Mouse (Mus musculus) heart, adult 8-10 months (tissue): ENCODE measurements around the gene Cdc42ep1. TPM values are rescaled to one million over a fixed set of nuclear protein-coding genes. Genes with fewer than 3 reads are reported as not detected.

ENCODE experiments used
- DNase-seq: peaks from one replicate; pipeline ENCODE4 v3.0.0; 2022; ENCODE audit warnings: low spot score
- total RNA-seq, 4 experiments: library from RNA; stranded (reverse); gene quantifications; 2 replicates each; pipeline ENCODE4 v1.2.4; 2022

The Cdc42ep1 gene
- total RNA-seq, result 10 to 100 TPM; 30.5 to 40.3 (median 39.1) TPM

DNA sequence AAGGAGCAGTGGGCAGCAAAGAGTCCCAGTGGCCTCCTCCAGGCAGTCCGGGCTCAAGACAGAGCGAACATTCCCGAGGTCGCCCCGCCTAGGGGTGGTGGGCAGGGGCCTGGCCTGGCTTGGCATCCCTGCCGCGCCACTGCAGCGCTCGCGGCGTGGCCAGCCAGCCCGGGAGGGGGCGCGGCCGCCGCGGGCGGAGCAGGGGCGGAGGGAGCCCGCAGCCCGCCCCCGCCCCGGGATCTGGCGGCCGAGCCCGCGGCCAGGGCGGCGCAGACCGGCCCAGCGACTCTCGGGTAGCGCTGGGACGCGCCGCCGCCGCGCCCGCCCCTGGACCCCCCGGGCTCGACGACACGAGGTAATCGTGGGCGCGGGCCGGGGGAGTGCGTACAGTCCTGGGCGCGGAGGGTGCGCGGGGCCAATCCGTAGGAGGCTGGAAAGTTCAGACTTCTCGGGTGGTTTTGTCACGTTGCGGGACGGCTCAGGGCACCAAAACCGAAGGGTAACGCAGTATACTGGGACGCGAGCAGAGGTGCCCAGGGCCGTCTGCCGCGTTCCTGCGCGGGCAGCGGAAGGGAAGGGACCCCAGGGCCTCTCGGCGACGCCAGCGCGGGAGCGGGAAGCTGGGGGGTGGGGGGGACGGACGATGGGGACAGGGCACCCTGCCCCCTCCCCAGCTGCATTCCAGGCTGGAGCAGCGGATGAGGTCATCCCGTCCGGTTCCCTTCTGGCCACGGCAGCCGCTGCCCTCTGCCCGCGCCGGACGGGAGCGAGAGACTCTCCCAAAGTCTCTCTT is at the start of gene Cdc42ep1:
Cdc42ep1 (plus strand) TSS at position 254 of the 793 bp plus-strand sequence.
- DNase-seq, result peak; percentile 71

- DNase-seq, result no peak
These were observed 46.0 kb upstream of the Cdc42ep1 start for GRCm38 (mm10) chr15:78796196-78797059.

DNA sequence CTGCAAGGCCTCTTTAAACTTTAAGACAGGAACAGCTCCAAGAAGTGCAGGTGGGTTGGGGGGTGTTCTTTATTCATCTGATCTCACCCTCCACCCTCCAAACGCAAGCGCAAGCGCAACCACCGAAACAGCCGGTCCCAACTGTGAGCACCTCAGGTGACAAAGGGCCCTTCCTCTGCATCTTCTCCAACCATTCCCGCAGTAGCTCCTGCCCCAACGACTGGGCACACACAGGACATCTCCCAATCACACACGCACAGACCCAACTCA is 45.4 kb upstream of the Cdc42ep1 start:
- no peak for DNase-seq

DNA sequence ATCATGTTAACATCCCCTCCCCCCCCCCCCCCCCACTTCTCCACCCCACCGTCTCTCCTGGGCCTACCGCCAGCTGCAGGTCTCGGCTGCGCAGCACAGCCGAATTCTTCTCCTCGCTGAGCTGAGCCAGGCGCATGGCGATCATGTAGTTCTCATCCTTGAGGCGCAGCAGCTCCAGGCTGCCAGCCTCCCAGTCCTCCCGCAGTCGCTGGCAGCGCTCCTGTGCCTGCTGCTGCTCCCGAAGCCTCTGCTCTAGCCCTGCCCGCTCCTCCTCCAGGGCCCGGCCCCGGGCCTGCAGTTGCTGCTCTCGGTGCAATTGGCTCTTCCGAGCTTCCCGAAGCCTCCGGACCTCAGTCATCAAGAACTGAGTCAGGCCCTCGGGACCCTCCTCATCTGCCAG is 43.4 kb upstream of the Cdc42ep1 start:
- no peak for DNase-seq

GRCm38 (mm10) chr15:78801571-78801970 is 40.9 kb upstream of the Cdc42ep1 start:
- no peak for DNase-seq

DNA sequence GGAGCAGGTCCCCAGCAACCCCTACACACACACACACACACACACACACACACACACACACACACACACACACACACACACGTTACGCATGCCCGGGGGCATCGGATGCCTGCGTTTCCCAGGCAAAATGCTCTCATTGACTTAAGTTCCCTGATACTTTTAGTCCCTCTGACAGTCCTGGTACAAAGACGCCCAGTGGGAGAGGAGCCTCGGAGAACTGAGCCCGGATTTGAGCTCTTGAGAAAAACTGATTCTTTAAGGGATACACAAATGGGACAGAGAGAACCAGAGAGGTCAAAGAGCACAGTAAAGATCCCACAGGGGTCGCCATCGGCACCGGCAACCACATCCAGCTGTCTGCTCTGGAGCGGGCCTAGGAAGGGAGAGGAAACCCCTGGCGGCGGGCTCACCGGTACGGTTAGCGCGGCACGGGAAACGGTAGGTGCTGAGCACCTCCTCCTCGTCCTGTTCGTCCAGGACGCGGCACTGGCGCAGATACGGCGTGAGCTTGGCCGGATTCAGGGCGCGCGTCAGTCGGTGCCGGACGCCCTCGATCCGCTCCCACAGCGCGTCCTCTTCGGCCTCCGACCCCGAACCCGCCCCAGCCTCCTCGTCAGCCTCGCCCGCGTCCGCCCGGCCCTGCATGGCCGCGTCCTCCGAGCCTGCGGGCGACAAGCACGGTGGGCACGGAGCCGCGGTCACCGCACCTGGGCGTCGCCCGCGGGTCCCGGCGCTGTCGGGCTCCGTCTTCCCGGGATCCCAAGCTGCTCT is 40.3 kb upstream of the Cdc42ep1 start:
- no peak for DNase-seq

- DNase-seq, result peak; percentile 54
These were observed 39.5 kb upstream of the Cdc42ep1 start, which contains the start of gene Card10 for GRCm38 (mm10) chr15:78802776-78803391. Gene Card10, minus strand, starts transcription at chr15:78803042.

- DNase-seq, result peak; percentile 81
These were observed 38.9 kb upstream of the Cdc42ep1 start for GRCm38 (mm10) chr15:78803499-78803900.

DNA sequence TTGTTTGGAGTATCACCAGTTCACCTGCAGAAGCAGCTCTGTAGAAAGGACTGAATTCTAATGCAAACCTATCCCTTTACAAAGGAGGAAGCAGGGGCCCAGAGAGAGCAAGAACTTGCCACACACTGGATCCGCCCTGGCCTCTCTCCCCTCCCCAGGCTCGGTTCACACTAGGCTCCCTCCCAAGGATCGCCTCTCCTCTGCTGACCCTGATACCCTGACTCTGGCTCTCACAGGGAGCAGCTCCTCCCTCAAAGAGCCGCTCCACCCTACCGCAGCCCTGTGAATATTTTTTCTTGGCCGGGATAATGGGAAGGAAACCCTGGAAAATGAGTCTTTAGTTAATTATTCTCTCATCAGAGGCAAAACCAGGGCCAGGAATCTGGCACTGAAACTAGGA is 38.1 kb upstream of the Cdc42ep1 start:
- DNase-seq, result no peak

GRCm38 (mm10) chr15:78805351-78805750 is 37.1 kb upstream of the Cdc42ep1 start:
- no peak for DNase-seq

DNA sequence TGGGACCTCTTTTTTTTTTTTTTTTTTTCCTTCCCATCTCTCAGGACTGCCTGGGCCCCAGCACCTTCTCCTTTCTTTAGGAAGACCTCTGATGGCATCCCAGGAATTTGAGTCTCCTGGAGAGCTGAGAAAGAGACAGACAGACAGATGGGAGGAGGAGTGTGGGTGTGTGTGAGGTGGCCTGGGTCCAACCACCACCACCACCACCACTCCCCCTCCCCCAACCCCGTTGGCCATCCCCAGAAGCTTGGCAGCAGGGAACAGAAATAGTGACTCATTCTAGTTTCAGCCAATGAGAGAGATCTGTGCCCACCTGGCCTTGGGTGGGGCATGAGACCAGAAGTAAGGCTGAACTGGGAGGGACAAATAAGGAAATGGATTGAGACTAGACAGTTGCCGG is 35.8 kb upstream of the Cdc42ep1 start:
- no peak for DNase-seq

DNA sequence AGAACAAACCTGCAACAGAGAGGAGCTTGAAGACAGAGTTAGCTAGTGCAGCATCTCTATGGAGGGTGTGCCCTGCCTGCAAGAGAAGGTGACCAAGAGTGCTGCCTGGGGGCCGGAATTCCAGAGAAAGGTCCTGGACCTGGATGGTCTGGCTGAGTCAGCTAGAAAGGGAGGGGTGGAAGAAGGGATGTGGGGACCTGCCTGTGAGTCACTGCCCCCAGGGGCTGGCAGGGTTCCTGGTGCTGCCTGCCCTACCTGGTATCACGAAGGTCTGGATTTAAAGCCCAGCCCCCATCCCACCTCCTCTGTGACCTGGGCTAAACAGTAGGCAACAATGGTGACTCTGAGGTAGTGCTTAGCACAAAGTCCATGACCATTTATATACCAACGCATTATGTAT is 35.3 kb upstream of the Cdc42ep1 start:
- no peak for DNase-seq

- DNase-seq, result no peak
These were observed 33.4 kb upstream of the Cdc42ep1 start for GRCm38 (mm10) chr15:78808980-78809379.

DNA sequence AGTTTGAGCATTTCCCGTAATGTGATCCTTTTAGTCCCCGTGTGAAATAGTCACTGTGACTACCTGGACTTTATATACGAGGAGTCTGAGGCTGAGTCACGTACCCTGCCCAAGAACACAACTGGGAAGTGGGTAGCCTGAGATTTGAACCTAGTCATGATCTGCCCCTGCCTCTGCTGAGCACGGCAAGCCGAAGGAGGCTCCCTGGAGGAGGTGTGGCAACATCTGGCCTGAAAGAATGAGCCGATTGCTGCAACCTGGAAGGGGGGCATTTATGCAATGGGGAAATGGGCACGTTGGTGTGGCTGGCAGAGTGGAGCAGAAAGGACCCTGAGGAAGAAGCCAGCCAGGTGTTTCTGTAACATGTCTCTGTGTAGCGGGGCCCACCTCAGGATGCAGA is 32.7 kb upstream of the Cdc42ep1 start:
- DNase-seq, result no peak

DNA sequence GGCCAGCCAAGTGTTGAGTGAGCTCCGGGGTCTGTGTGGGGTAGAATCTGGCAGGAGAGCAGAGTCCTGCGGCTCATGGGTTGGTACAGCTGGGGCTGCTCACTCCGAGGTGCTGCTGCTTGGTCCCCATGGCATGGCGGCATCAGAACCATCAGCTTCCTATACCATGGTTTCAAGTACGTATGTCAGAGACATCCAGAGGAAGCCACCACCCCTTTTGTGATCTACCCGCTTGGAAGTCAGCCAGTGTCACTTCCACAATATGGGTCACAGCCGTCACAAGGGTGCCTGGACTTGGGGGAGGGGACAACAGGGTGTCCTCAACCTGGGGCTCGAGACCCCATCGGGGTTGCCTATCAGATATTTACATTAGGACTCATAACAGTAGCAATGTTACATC is 32.3 kb upstream of the Cdc42ep1 start:
- no peak for DNase-seq

GRCm38 (mm10) chr15:78813603-78814002 is 28.8 kb upstream of the Cdc42ep1 start:
- DNase-seq, result no peak

- DNase-seq, result no peak
These were observed 26.9 kb upstream of the Cdc42ep1 start for GRCm38 (mm10) chr15:78815314-78816073.

DNA sequence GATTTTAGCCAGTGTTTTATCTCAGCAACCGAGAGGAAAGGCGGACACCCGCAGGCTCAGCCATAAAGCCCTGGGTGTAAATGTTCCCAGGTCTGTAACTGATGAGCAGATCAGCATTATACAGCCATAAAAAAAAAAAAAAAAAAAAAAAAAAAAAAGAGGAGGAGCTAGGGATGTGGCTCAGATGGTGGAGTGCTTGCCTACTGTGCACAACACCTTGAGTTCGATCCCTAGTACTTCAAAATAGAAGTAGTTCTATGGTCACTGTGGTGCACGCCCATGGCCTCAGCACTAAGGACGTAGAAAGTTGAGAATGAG is 26.4 kb upstream of the Cdc42ep1 start:
- no peak for DNase-seq

- DNase-seq, result peak; percentile 80
These were observed 15.9 kb upstream of the Cdc42ep1 start for GRCm38 (mm10) chr15:78826213-78827204.

- DNase-seq, result no peak
These were observed 14.1 kb upstream of the Cdc42ep1 start for GRCm38 (mm10) chr15:78828315-78828714.
